Mouse (Mus musculus) B cell, adult 2 months (primary cell): ENCODE measurements around the gene A2ml1.
"Not testable (repeated sequence)": the region's sequence is repeated elsewhere in the genome, so short reads cannot be mapped to it uniquely, and the experiment has no call there.

Experiments used
- DNase-seq, 2 experiments: peaks; one replicate each; pipeline ENCODE4 v3.0.0; 2022

The A2ml1 gene

GRCm38 (mm10) chr6:128581508-128581907 lies at the start of gene A2ml1:
A2ml1 (minus strand) TSS chr6:128581608.
- no peak for DNase-seq

DNA sequence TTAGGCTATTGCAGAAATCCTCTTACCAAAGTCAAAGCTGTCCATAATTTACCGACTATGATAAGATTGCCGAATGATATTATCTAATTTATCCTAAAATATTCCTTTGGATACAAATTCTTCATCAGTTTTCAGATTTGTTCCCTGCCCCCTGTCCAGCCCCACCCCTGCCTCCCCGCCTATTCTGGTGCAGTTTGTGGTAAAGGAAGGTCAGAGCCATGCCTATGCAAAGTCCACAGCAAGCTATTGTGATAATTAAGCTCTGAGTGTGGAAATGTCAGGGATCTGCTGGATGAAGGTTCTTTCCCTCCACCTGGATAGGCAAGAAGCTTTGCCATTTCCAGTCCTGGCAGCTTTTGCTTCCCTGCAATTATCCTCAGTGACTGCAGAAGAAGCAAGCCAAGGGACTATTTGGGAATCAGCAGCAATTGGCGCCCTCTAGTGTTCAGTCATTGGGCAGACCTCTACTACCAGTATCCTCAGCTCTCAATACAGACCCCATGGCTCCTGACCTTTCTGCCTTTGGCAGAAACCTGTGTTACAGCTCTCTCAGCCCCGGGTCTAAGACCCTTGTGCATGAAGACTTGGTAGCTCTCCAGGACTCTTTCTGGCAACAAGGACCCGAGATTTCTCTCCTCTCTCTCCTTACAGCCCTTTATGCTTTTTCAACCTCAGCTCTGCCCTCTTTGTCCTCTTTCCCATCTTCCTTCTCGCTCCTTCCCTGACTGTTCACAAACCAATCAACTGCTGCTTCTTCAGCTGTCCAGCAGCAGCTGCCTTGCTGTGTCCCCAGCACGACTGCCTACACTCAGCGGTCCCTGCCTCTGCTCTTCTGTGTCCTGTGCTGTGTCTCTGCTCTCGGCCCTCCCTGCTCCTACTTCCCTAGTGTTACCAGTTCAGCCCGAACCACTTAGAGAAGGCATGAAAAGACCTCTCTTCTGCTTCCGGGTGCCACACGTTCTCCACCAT lies 48.6 kb upstream of the A2ml1 start:
- peak; percentile 57 to 61 for DNase-seq

DNA sequence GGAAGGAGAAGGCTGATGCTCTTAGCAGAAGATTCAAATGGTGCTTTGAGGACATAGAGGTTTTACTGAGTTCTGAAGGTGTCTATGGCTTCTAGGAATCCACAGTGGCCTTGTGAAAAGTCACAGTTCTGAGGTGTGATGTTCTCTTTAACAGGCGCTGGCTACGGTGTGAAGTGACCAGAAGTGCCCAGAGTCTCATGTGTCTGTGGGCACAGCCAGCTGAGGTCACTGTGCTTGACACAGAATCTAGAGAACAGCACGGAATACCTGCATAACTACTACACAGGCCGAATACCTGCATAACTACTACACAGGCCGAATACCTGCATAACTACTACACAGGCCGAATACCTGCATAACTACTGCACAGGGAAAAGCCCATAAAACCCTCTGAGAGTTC lies 43.8 kb upstream of the A2ml1 start:
- DNase-seq: not testable (repeated sequence)

GRCm38 (mm10) chr6:128624425-128624824 lies 43.0 kb upstream of the A2ml1 start:
- DNase-seq: no peak

GRCm38 (mm10) chr6:128623433-128623832 lies 42.0 kb upstream of the A2ml1 start, which contains the start of gene Klrb1a:
Klrb1a (minus strand) TSS chr6:128623533.
- DNase-seq: not testable (repeated sequence)

GRCm38 (mm10) chr6:128622733-128623132 lies 41.3 kb upstream of the A2ml1 start:
- DNase-seq: no peak

DNA sequence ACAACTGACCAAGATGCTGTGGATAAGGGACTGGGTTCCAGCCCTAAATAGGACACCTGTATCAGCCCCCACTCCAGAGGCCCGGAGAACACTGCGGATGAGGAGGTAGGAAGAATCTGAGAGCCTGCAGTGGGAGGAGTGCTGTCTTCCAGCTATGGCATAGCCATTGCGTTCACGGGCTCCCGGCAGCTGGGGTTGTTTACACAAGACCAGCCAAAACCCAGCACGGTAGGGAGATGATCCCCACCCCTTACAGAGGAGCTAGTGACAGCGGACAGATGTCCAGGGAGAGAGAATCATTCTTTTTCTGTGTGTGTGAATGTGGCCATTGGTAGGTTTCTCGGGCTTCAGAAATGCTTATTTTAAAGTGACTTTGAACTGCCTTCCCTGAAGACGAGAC lies 24.9 kb upstream of the A2ml1 start:
- DNase-seq: no peak

GRCm38 (mm10) chr6:128604512-128604911 lies 23.1 kb upstream of the A2ml1 start:
- peak; percentile 55 to 56 for DNase-seq

GRCm38 (mm10) chr6:128602463-128603201 lies 21.2 kb upstream of the A2ml1 start:
- DNase-seq: no peak

DNA sequence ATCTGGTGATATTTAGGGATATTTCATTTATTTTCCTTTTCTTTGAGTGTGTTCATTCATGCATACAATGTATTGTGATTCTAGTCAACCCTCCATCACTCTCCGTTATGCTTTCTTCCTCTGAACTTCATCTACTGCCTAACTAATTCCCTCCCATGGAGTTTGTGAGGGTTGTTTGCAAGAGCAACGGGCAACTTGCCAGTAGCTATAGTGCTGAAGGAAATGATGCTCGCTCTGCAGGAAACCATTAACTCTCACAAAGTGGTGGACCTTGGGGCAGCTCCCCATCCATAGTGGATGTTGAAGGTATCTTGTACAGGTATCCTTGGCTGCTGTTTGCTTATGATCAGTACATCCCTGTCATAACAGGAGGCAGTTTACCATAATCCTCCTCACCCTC lies 20.6 kb upstream of the A2ml1 start:
- no peak for DNase-seq

- DNase-seq: peak; percentile 62 to 68
Measured at GRCm38 (mm10) chr6:128599555-128599954, 18.1 kb upstream of the A2ml1 start.

DNA sequence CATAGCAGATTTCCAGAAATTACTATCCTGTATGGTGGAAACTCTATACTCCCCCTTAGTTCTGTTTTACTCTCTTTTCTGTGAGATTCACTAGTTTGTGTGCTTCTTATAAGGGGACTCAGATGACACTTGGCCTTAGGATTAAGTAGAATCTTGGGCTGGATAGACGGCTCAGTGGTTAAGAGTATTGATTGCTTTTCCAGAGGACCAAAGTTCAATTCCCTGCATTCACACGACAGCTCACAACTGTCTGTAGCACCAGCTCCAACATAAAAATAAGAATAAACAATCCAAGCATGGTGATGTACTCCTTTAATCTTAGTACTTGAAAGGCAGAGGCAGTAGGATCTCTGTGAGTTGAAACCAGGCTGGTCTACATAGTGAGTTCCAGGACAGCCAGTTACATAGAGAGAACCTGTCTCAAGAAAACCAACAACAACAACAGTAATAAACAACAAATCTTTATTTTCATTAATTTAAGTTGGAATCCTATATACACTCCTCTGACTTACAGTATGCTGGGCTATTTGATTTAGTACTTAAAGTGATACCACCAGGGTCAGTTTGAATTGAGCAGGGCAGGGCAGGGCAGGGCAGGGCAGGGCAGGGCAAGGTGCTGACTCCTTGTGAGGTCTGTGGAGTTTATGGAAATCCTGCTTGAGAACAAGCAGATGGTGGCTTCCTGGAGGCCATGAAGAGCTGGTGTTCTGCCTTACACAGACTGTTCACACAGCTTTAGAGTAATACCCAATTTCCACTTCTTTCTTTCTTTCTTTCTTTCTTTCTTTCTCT lies 17.0 kb upstream of the A2ml1 start:
- no peak for DNase-seq

GRCm38 (mm10) chr6:128597121-128597522 lies 15.7 kb upstream of the A2ml1 start:
- peak in 1 of 2 experiments; percentile 6 for DNase-seq

DNA sequence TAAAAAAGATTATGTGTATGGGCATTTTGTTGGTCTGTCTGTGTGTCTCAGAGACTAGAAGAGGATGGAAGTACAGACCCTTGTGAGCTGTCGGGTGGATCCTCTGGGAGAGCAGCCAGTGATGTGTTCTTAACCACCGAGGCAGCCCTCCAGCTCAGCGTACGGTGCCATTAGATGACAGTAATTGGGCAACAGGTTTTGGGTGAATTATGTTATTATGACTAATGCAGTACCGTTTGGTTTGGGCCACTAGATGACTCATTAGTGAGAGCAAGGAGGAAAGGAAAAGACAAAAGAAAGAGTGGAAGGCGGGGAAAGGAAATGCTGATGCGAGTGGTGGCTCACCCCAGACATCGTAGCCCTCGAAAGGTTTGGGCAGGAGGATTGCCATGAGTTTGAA lies 13.2 kb upstream of the A2ml1 start:
- DNase-seq: no peak

- no peak for DNase-seq
Measured at GRCm38 (mm10) chr6:128589426-128589825, 8.0 kb upstream of the A2ml1 start.

DNA sequence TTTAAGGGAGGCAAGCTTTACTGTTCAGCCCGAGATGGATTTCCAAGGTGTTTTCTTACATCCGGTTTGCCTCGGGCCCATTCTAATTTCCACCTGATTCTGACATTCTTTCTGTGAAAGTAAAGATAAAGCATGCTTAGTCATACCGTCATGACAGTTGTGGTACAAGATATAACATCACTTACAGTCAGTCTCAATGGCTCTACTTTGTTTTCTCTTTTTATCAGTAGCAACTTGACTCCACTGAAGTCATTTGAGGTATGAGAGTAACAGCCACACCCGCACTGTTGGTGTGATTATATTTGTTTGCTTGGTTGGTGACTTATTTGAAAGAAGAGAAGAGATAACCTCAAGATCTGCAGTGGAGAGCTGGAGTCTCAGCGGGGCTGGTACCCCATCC lies 6.2 kb upstream of the A2ml1 start:
- DNase-seq: no peak

DNA sequence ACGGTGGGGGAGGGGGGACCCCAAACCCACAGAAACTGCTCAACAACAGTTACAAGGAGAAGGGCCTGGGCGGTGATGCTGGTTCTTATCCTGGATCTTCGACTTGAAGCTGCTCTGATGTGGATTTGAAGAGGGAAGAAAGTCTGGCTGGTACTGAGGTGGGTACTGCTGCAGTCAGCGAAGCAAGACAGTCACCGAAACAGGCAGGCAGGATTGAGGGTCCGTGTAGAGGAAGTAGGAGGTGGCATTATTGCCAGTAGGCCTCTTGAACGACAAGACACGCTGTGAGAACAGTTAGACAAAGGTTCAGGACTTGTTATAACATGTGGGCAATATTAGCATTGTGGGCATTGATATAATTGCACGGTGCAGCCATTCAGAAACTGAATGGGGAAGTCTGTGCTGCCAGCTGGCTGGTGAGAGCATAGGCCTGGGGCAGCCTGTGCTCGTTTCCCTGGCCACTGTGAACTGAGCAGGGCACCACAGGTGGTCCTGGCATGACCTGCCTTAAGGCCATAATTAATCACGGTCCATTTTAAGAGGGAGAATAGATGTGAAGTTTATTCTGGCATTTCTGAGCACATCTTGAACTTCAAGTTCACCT lies 4.3 kb upstream of the A2ml1 start:
- peak in 1 of 2 experiments; percentile 6 for DNase-seq

DNA sequence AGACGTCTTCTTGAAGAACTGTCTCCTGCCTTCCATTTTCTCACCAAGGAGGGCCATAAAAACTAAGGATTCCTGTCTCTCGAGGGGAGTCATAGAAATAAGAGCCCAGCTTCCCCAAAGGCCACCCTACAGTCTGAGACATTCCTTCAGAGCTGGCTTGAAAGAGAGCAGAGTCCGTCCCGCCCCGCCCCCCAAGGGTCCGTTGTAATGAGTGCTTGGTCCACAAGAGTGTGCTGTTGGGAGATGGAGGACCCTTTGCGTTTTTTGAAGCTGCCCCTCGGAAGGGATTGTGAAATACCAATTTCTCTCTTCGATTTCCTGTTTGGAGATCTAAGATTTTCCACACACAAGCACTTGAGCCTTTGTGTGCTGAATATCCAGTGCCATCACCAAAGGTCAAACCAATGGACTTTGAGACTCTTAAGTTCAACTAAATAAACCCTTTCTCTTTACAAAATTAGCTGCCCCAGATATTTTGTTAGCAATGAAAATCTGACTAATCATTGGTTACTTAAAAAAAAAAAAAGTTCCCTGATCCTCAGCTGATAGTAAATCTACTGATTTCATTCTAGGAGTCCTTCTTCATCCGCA lies 2.8 kb upstream of the A2ml1 start:
- peak; percentile 42 to 50 for DNase-seq

DNA sequence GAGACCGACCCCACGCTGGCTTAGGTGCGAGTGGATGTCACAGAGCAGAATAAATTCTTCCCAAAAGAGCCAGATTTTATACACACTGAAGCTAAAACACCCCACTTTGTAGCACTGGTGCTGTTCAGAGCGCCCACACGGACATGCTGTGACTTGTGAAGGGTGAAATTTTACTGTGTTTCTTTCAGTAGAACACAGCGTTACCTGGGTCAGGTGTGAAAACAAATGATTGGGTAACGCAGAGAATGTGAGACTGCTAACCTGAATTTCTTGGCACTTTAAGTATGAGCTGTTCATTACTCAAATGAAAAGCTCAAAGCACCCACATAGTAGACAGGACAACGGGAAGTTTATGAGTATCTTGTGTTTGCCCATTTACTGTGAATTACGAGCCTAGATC lies 4.1 kb downstream of the A2ml1 start:
- DNase-seq: no peak

GRCm38 (mm10) chr6:128566589-128566988 lies 14.8 kb downstream of the A2ml1 start:
- DNase-seq: no peak

- DNase-seq: no peak
Measured at GRCm38 (mm10) chr6:128554049-128554448, 27.4 kb downstream of the A2ml1 start.
